Mouse (Mus musculus): ENCODE results near the gene Slc15a4. TPM values are rescaled to one million over a fixed set of nuclear protein-coding genes. Genes with fewer than 3 reads are reported as not detected.

The Slc15a4 gene
- total RNA-seq, 2 experiments from 2014 or later = 24.0 to 26.4 TPM

- Histone ChIP-seq H3K4me3 (no peak overlapping the region), H3K27ac (no peak overlapping the region)
- peak; percentile 74 for TF ChIP-seq CTCF (conservative IDR thresholded peaks at IDR 0.05)
- no peak for DNase-seq (ENCODE audit: low spot score in 2 of 2)
Observed at GRCm38 (mm10) chr5:127583658-127584057, 49.0 kb downstream of the Slc15a4 start.

DNA sequence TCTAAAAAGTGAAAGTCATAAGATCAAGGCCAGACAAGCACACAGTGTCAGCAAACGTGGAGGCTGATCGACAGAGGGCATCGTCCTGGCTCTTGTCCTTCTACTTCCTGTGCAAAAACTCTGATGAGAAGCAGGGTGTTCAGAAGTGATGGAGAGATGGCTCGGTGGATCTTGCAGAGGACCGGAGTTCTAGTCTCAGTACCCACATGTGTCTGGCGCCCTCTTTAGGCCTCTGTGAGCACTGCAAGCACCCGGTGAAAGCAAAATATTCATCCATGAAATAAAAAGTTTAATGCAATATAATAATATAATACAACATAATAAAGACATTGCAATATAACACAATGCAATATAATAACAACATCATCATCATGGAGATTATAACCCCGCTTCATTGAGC lies 55.3 kb downstream of the Slc15a4 start:
- Histone ChIP-seq H3K4me3 (no peak overlapping the region), H3K27ac (no peak overlapping the region)
- no peak for DNase-seq (ENCODE audit: low spot score in 2 of 2)
- TF ChIP-seq CTCF (conservative IDR thresholded peaks at IDR 0.05) = peak; percentile 79

GRCm38 (mm10) chr5:127567165-127567741 lies 65.4 kb downstream of the Slc15a4 start:
- Histone ChIP-seq H3K4me3 (no peak overlapping the region), H3K27ac (no peak overlapping the region)
- no peak for TF ChIP-seq CTCF (conservative IDR thresholded peaks at IDR 0.05)
- DNase-seq (ENCODE audit: low spot score in 2 of 2) = no peak

DNA sequence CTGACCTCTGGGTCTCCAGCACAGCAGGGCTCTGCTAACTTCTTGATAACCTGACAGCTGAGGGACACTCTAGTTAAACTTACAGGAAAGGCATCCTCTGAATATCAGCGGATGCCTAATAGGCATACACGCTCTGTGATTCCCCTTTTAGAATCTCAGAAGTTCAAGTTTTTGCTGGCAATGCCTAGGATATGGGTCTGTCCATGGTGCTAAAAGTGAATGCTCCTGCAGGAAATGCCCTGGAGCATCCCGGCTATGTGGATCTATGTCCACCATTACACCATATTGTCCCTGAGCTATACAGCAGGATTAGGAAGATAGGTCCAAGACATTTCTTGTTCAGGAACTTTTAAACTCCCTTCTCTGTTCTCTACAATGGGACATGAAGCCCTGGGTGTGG lies 71.6 kb downstream of the Slc15a4 start:
- no peak for TF ChIP-seq CTCF (conservative IDR thresholded peaks at IDR 0.05)
- no peak for DNase-seq (ENCODE audit: low spot score in 2 of 2)
- Histone ChIP-seq H3K27ac (no peak overlapping the region), H3K4me3 (no peak overlapping the region)

- no peak for DNase-seq (ENCODE audit: low spot score in 2 of 2)
- no peak overlapping the region for H3K27ac ChIP-seq
- no peak for TF ChIP-seq CTCF (conservative IDR thresholded peaks at IDR 0.05)
- no peak overlapping the region for H3K4me3 ChIP-seq
Observed at GRCm38 (mm10) chr5:127548136-127548535, 84.6 kb downstream of the Slc15a4 start.

DNA sequence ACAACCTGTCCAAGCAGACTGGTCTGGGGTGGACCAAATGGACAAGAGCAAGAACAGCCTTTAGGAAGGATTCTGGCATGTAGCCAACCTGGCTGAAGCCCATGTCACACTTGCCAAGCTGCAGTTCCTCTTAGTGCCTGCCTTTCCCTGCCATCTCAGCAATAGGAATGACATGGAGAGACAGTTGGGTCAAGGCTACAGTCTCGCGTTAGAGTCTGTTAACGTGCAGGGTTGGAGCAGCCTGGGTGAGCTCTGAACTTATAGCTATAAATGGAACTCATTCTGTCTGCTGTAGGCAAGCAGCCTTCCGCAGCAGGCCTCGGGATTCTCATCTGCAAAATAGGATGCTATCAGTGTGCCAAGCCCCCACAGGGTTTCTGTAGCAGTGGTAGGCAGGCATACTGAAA lies 86.1 kb downstream of the Slc15a4 start:
- no peak overlapping the region for H3K27ac ChIP-seq
- no peak for TF ChIP-seq CTCF (conservative IDR thresholded peaks at IDR 0.05)
- H3K4me3 ChIP-seq = no peak overlapping the region
- no peak for DNase-seq (ENCODE audit: low spot score in 2 of 2)

Other genes starting within 250 kb of the Slc15a4 start
- 10 to 100 TPM; 24.7 to 28.6 TPM for gene Glt1d1, start 635 bp downstream of the Slc15a4 start, total RNA-seq (2021)